Mouse (Mus musculus) cerebellum, adult (tissue): ENCODE results near the gene Gm5431.

Experiments
- ATAC-seq: cut with Nextera tagmentation; 2 replicates; pipeline ENCODE4 v1.9.2; 2017; ENCODE audit warnings: mild to moderate bottlenecking, moderate library complexity, mixed read lengths; ENCODE audit not compliant: insufficient number of reproducible peaks, low FRiP score, low TSS enrichment

Gm5431 gene

GRCm38 (mm10) chr11:48841213-48841612, 60.8 kb downstream of the Gm5431 start:
- no peak for ATAC-seq

- ATAC-seq = no peak
Observed at GRCm38 (mm10) chr11:48840805-48841204, 61.2 kb downstream of the Gm5431 start.

DNA sequence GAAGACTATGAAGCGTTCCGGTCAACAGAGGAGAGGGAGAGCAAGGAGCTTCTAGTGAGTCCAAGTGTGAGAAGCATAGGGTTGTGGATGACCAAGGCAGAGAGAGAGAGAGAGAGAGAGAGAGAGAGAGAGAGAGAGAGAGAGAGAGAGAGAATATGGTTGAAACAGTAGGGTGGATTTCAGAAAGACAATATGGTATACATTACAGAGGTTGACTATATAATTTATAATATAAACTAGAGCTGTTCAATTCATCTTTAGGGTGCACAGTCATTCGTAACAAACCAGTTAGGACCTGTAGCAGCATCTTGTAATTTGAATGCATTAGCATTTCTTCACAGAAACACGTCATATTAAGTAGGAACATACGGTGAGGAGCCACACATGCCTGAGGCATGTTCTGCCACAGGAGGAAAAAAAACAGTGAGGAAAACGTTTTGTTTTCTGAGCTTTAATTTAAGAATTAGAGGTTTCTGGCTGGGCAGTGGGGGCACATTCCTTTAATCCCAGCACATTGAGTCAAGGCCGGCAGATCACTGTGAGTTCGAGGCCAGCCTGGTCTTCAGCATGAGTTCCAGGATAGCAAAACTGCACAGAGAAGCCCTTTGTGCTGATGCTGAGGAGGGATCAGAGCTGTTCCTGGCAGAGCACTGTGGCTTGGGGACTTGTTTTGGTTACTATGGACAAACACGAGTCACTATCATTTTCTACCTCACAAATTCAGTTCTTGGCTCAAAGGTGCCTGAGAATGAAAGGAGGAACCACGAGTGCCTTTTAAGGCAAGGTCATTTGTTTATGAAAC, 62.9 kb downstream of the Gm5431 start:
- ATAC-seq = no peak

- no peak for ATAC-seq
Observed at GRCm38 (mm10) chr11:48838181-48838797, 63.7 kb downstream of the Gm5431 start.
